Mouse (Mus musculus): ENCODE results near the gene Snai1.

Snai1 gene

GRCm38 (mm10) chr2:167550341-167550854 lies 12.4 kb downstream of the Snai1 start:
- DNase-seq (ENCODE audit: low read depth, low spot score) = no peak

- DNase-seq (ENCODE audit: low read depth, low spot score) = no peak
Observed at GRCm38 (mm10) chr2:167551342-167551920, 13.4 kb downstream of the Snai1 start.

- DNase-seq (ENCODE audit: low read depth, low spot score) = no peak
Observed at GRCm38 (mm10) chr2:167552292-167552691, 14.3 kb downstream of the Snai1 start.

GRCm38 (mm10) chr2:167552927-167553402 lies 15.0 kb downstream of the Snai1 start:
- no peak for DNase-seq (ENCODE audit: low read depth, low spot score)

GRCm38 (mm10) chr2:167555766-167556165 lies 17.8 kb downstream of the Snai1 start:
- no peak for DNase-seq (ENCODE audit: low read depth, low spot score)

- no peak for DNase-seq (ENCODE audit: low read depth, low spot score)
Observed at GRCm38 (mm10) chr2:167559413-167559812, 21.4 kb downstream of the Snai1 start.

GRCm38 (mm10) chr2:167562101-167562500 lies 24.1 kb downstream of the Snai1 start:
- no peak for DNase-seq (ENCODE audit: low read depth, low spot score)

- no peak for DNase-seq (ENCODE audit: low read depth, low spot score)
Observed at GRCm38 (mm10) chr2:167563035-167563434, 25.0 kb downstream of the Snai1 start.

GRCm38 (mm10) chr2:167563703-167564102 lies 25.7 kb downstream of the Snai1 start:
- no peak for DNase-seq (ENCODE audit: low read depth, low spot score)

- DNase-seq (ENCODE audit: low read depth, low spot score) = no peak
Observed at GRCm38 (mm10) chr2:167564551-167565311, 26.7 kb downstream of the Snai1 start.

- DNase-seq (ENCODE audit: low read depth, low spot score) = no peak
Observed at GRCm38 (mm10) chr2:167565312-167565656, 27.3 kb downstream of the Snai1 start.

GRCm38 (mm10) chr2:167565682-167566081 lies 27.7 kb downstream of the Snai1 start:
- no peak for DNase-seq (ENCODE audit: low read depth, low spot score)

- no peak for DNase-seq (ENCODE audit: low read depth, low spot score)
Observed at GRCm38 (mm10) chr2:167568112-167568511, 30.1 kb downstream of the Snai1 start.

- DNase-seq (ENCODE audit: low read depth, low spot score) = no peak
Observed at GRCm38 (mm10) chr2:167569934-167570651, 32.1 kb downstream of the Snai1 start.

GRCm38 (mm10) chr2:167570815-167571214 lies 32.8 kb downstream of the Snai1 start:
- DNase-seq (ENCODE audit: low read depth, low spot score) = no peak

- DNase-seq (ENCODE audit: low read depth, low spot score) = no peak
Observed at GRCm38 (mm10) chr2:167571442-167572220, 33.6 kb downstream of the Snai1 start.

GRCm38 (mm10) chr2:167574814-167575213 lies 36.8 kb downstream of the Snai1 start:
- DNase-seq (ENCODE audit: low read depth, low spot score) = no peak

- no peak for DNase-seq (ENCODE audit: low read depth, low spot score)
Observed at GRCm38 (mm10) chr2:167575581-167575980, 37.6 kb downstream of the Snai1 start.

- DNase-seq (ENCODE audit: low read depth, low spot score) = no peak
Observed at GRCm38 (mm10) chr2:167576121-167576620, 38.2 kb downstream of the Snai1 start.

- no peak for DNase-seq (ENCODE audit: low read depth, low spot score)
Observed at GRCm38 (mm10) chr2:167577186-167577785, 39.3 kb downstream of the Snai1 start.

- no peak for DNase-seq (ENCODE audit: low read depth, low spot score)
Observed at GRCm38 (mm10) chr2:167578521-167578920, 40.5 kb downstream of the Snai1 start.
